Mouse (Mus musculus) large intestine, adult 2 months (tissue): ENCODE results near the gene Fgfr2. TPM values are rescaled to one million over a fixed set of nuclear protein-coding genes. Genes with fewer than 3 reads are reported as not detected.

Source experiments
- DNase-seq: peaks from one replicate; pipeline ENCODE4 v3.0.0-alpha.2; 2012; ENCODE audit warnings: low read depth, low spot score
- WGBS: fragments of 180-500 bp; shearing (Covaris S2); methylation state at CpG from one replicate; pipeline ENCODE4 v1.1.7; 2018; 5-methylcytosine and 5-hydroxymethylcytosine counted together
- polyA plus RNA-seq: library from polyadenylated mRNA; depleted of rRNA; stranded (reverse); fragments of >200 nt; gene quantifications from 2 replicates; pipeline ENCODE4 v1.2.3, GENCODE M21; 2012

The Fgfr2 gene
- polyA plus RNA-seq, 1 experiment: 35.0 TPM

DNA sequence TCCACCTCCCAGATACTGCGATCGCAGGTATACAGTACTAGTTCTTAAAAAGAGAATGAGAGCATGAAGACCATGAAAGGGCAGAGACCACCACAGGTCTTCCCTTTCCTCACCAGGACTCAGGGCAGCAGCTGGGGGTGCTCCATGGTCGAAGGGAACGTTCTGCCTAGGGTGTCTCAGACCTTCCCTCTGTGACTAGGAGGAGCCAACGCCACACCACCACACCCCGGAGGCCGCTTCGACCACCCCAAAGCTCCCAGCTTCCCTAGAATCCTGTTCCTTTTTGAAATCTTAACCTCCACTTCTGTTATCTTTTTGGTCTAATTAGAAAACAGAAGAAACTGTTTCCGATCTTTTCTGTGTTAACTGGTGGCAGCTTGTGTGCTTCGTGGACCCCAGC, 347.2 kb downstream of the Fgfr2 start:
- no peak for DNase-seq
- WGBS: 93% methylated on average over 10 of the region's 10 CpGs

DNA sequence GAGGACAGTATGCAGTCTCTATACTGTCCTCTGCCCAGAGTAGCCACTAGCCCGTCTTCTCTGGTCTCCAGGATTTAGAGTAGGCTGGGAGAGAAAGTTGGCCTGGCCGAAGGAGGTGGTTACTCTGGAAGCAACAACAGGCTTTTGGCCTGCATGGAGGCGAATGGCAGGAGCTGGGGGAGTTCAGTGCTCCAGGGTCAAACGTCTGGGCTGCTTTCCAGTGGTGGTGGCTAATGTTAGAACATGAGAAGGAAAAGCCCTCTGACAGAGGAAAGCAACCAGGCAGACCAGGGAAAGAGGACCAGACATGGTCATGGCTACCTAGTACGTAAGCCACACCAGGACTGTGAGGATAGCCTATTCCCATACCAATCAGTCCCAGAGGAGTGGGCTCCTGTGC, 347.8 kb downstream of the Fgfr2 start:
- WGBS: 82% methylated on average over 5 of the region's 5 CpGs
- no peak for DNase-seq

DNA sequence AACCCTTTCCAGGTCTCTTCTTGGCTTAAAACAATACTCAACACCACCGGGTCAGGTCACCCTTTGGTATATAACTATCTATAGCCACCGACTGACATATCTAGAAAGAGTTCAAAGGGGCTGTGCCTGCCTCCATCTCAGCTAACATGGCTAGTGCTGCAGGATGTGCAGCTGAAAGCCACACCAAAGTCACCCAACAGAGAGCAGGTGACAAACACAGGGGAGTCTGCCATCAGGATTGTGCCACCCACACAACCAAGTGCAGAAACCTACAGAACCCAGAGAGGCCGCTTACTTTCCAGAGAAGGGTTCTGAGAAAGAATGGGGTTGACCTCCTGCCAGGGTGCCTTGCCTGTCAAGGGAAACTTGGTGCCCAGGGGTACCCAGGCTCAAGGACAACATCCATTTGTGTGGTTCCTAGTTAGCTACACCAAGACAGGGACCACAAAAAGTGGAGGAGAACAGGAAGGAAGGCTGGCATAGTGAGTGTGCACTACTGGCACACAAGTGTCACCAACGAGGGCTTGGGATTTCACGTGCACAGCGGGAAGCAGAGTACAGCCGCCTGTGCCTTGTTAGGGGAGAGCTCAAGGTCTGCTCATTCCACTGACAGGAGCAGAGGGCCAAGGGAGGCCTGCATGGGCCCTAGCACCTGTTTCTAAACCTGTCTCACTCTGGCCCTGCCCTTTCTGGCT, 350.0 kb downstream of the Fgfr2 start:
- 83% methylated on average over 7 of the region's 7 CpGs for WGBS
- DNase-seq: no peak

DNA sequence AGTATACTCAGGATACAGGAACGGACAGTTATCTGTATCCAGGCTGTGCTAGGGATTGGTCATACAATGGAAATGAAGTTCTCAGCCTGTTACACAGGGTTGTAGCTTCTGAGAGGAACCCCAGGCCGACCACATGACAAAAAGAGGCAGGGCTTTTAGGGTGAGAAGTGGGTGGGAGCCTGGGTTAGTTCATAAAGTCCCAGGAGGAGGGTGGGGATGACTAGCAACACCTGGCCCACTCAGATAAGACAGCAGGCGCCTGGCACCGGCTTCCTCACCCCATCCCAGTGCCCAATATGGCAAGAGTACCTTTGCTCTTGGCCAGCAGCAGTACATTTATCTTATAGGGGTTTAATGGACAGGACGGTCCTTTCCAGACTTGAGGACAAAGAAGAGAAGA, 350.7 kb downstream of the Fgfr2 start:
- no peak for DNase-seq
- WGBS: 77% methylated on average over 5 of the region's 5 CpGs

DNA sequence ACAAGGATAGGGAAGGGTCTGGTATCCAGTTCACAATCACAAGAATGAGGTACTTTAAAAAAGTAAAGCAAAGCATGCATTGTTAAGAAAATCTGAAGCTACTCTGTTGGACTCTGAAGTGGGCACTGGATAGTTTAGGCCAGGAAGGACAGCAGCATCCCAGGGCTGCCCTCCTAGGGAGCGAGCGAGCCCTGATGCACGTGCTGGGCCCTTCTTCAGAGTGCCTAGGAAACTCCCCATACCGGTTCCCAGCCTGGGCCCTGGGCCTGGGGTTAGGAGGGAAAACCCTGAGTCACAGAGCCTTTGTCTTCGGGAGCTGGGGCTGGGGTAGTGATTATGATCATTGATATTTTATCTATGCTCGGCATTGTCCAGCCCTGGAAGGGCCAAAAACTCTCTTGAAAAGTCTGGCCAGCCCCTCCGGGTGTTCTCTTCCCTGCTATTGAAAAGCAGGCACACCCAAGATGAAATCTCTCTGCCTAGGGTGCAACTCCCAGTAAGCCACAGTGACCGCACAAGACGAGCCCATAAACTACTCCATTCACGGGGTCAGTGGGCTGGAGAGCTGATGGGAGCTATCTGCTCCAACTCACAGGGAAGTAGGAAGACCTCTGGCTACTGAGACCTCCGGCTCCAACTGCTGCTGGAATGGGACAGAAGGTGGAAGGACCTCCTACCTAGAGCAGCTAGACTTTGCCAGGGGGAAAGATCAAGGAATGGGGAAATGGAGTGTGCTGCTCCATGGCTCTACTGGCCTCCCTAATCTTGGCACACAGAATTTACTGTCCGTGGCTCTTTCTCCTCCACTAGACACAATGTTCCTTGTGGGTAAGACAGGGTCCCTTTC, 354.4 kb downstream of the Fgfr2 start:
- 85% methylated on average over 12 of the region's 12 CpGs for WGBS
- no peak for DNase-seq

DNA sequence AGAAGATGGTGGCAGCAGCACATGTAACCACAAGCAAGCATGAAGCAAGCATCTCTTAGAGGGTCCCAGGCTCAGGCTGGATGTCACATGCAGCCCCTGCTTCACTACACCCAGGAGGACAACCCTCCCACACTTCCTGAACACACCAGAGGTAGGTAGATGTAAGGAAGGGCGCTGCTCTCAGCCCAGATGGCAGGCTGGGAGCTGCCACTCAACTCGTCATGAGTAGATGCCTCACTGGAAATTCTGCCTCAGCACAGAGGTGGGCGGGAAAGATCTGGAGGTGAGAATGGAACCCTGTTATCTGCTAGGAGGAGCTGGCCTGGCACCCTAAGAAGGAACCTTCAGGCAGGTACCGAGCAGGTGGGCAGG, 355.2 kb downstream of the Fgfr2 start:
- DNase-seq: no peak
- WGBS: 83% methylated on average over 4 of the region's 4 CpGs

DNA sequence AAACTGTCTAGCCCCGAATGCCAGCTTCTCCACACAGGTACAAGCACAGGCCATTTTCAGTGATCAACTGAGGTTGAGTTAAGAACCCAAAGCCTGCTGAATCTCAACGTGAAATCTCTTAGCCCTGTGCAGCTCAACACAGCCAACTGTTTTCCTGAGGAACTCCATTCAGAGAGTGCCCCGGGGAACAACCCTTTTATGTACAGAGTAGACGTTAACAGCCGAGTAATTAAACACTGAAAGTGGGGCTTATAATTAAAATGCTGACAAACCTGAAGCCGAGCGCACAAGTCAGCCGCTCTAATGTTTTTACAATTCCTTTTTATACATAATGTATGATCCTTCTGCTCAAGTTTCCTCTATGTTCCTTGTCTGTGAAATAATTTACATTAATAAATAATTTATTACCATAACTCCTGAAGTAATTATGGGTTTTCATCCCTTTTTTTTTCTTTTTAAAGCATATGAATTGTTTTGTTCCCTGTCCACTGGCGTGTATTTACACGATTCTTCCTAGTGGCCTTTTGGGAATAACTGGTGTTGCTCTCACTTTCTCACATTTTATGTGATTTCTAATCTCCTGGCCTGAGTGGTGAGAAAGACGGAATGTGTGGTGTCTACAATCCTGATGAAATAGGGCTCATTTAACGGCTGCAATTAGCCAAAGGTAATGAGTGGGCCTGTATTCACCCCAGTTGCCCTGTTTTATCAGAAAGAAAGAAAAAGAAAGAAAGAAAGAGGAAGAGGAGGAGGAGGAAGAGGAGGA, 355.7 kb downstream of the Fgfr2 start:
- 66% methylated on average over 12 of the region's 12 CpGs for WGBS
- DNase-seq: no peak

DNA sequence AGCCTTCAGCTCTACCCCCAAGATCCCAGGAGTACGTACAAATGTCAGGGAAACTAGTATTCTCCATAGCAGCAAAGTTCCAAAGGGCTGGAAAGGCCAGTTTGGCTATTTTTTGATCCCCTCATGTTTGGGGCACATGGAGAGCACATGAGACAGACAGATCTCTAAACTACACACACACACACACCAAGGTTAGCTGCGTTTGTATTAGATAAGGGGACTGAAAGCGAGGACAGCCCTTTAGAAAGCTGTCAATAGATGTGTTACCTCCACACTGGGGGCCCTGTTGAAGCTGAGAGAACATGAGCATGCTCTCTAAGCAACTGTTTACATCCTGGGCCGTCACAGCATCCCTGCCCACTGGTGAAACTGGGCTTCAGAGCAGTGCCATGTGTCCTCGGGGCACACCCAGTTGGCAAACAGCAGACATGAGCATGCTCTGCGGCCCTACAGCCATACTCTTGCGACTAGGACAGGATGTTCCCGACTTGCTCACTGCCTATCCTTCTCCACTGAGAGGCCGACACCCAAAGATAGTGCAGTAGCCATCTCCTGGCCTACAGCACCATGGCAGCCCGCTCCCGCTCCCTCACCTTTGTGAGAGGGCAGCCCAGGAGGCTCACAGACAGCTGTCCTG, 356.8 kb downstream of the Fgfr2 start:
- no peak for DNase-seq
- 49% methylated on average over 11 of the region's 11 CpGs for WGBS

DNA sequence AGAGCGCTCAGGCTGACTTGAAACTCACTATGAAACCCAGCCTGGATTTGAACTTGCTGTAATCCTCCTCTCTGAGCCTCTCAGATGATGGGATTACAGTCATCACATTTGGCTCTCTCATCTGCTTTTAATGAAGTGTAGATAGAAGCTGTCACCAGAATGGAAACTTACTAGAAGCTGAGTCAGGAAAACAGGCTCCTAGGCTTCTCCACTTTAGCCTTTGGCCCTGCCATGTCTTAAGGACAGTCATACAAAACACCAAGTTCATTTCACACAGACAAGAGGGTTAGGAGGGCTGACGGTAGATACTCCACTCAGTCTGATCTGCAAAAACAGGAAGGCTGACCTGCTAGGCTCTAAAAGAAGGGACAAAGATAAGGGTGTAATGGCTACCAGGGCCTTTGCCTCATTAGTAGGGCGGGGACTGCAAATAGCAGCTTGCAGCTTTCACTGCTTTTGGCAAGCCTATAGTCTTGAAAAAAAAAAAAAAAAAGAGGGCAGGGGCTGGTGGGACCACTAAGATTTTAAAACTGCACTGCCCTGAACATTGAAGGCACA, 357.4 kb downstream of the Fgfr2 start:
- no peak for DNase-seq
- WGBS: 62% methylated on average over 3 of the region's 3 CpGs

DNA sequence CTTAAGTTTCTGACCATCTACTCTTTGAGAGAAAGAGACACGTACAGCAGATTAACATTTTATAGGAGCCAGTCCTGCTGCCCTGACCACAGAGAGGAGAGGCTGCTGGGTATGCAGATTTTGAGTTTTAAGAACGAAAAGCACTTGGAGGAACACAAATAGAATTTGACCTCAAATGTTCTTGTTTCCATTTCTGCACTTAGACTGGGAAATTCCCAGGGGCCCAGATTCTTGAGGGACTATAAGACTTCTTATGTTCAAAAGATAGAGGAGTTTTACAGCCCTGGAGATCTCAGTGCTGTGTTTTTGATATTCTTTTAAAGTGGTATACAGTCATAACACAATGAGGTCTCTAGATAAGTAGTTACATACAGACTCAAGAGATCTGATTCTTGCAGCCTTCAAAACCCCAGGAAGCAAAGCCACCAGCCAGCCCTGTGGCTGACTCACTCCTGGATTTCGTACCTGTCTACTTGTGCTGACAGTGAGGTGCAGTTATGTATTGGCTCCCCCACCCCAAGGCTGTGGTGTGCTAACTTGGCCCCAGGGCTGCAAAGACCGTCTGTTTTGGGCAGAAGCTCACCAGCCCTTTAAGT, 358.2 kb downstream of the Fgfr2 start:
- no peak for DNase-seq
- WGBS: 63% methylated on average over 4 of the region's 4 CpGs

DNA sequence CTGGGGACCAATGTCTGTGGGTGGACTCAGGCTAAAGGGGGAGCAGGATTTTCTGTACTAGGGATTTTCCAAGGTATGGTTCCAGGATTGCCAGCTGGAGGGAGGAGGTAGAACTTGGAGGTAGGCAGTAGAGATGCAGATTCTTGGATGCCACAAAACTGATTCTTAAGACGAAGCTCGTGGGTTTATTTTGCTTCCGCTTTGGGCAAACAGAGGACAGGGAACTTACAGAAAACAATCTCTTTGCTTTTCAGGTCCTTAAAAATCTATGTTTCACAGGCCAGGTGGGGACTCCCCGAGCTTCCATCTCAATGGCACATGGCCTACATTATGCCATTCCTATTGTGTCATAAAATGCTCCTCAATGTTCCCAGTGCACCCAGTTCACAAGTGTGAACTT, 358.8 kb downstream of the Fgfr2 start:
- 85% methylated on average over 4 of the region's 4 CpGs for WGBS
- DNase-seq: no peak

DNA sequence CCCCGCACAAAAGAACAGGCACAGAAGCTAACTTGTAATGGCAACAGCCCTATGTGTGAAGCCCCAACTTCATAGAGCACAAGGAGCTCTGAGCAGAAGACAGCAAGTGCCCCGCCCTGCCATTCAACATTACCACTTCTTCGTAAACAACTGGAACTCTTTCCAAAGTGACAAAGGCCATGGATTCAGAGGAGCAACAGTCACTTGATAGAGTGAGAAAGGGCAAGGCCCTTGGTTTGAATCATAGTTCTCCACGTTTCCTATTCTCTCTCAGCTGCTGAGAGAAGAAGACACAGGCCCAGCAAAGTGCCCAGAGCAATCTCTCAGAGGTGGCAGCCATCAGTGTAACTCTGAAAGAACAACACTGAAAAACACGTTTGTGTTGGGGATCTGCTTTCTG, 359.2 kb downstream of the Fgfr2 start:
- DNase-seq: no peak
- WGBS: 60% methylated on average over 5 of the region's 5 CpGs

DNA sequence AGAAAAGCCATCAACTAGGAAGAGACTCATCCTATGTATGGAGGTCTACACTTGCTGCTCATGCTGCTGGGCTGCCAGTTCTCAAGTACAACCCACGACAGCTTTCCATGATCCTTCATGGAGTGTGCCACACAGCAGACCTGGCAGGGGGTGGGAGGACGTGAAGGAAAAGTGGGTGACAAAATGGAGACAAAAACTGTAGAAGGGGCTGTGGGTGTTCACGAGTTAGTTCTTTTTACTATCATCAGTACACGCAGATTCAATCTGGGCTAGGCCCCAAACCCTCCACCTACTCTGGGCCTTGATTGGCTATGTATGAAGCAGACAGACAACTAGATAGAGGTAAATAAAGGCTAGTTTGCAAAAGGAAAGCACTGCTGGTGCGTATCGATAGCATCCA, 359.8 kb downstream of the Fgfr2 start:
- no peak for DNase-seq
- WGBS: 96% methylated on average over 6 of the region's 6 CpGs

DNA sequence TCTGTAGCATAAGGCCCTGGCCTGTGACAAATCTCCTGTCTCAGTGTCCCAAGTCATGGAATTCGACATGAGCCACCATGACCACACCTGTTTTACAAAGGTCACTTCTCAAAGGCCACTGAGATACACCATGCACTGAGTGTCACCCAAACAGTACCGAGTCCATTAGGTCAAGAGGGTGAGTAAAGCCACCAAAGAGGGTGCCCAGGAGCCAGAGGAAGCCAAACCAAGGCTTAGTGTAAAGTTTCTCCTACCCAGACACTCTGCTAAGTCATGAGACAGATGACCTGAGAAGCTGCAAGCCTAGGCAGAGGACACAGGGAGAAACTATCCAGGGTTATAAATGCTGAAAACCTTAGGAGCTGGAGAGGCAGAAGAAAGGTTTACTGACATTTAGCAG, 361.7 kb downstream of the Fgfr2 start:
- DNase-seq: no peak
- WGBS: 60% methylated on average over 2 of the region's 2 CpGs

DNA sequence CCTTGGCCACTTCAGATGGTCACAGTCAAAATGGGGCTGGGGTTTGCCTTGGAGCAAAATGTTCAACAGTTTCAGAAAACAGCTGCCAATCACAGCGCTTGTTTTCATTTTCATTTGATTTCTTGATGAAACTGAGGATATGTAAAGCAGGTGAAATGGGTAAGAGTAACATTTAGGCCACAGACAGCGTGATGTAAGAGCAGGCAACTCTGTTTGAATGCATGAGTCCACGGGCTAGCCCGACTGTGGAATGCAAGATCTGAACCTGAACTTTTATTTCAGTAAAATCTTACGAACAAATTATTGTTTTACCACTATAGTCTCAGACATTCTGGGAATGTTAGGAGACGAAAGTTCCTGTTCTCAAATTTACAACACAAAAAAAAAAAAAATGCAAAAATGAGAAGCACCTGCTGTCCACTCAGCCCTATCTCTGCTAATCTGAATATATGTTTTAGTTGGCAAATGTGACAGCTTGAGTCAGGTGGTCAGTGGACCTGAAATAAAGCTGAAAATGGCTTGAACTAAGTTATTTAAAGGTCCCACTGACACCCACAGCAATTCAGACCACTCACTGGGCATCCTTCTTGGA, 362.5 kb downstream of the Fgfr2 start:
- 93% methylated on average over 6 of the region's 6 CpGs for WGBS
- no peak for DNase-seq

DNA sequence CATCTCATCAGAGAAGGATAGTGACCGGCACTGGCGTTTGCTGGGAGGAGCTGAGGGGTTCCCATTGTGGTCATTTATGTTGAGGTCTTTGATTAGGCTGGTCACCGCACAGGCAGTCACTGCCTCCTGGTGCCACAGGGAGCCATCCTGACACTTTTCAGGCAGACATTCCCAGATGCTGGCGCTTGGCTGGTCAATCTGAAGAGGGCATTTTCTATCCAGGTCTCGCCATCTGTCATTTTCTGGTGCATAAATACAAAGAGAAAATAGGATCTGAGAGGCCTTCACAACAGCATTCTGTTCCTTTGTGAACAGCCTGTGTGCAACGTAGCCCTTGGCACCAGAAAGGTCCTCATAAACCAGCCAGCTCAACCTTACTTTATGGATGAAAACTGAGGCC, 363.2 kb downstream of the Fgfr2 start:
- no peak for DNase-seq
- WGBS: 97% methylated on average over 6 of the region's 6 CpGs

DNA sequence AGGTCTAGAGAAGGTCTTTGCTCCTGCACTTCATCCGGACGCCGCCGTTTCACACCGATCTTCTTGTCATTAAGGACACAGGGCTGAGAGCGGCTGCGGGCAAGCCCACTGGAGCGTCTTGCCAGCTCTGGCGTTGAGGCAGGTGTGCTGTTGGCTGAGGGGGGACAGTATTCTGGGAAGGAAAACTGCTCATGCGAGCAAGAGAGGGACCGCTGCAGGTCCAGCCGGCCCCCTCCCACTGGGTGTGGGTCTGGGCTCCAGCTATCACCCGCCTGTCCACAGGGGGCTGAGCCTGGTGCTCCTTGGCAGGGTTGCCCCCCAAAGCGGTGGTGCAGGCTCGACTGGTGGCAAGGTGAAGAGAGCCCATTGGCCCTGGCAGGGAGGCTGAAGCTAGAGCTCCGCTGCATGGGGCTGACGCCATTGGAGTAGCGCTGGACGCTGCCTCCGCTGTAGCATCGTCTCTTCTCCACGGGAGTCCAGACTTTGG, 363.7 kb downstream of the Fgfr2 start:
- 96% methylated on average over 22 of the region's 22 CpGs for whole genome bisulfite sequencing

DNA sequence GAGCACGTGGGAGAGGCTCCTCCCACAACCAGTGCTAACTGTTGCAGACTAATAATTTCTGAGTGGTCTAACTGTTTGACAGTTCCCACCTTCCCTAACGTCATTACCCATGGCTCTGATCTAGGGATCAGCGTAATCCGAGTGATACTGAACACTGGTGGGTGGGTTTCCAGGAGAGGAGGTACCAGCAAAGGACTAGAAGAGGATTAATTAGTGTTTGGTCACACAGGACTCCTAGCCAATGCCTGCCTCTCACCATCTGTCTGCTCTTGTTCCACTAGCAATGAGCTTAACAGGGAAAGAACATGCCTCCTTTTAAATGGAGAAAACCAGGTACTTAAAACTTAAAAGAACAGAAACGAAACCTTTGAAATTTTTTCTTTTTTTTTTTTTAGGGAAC, 364.3 kb downstream of the Fgfr2 start:
- 86% methylated on average over 5 of the region's 5 CpGs for WGBS
- DNase-seq: no peak

More for the DNA sequence above, 363.7 kb downstream of the Fgfr2 start:
- no peak for DNase-seq

DNA sequence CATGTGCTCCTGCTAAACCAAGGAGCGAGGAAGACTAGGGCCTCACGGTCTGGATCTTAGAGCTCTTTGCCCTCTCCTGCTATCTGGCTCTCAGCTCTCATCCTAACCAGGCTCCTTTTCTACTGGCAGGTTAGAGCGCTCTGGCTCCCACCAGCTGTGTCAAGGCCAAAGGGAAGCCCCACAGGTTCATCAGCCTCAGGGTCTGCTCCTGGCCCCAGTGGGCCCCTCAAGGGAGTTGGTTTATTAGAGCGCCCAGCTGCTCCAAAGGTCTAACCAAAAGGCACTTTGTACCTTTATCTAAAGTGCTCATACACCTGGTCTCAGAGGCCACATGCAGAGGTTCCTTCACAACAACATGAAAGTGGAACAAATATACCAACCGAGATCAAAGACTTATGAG, 366.8 kb downstream of the Fgfr2 start:
- WGBS: 64% methylated on average over 5 of the region's 5 CpGs

More for the DNA sequence above, 366.8 kb downstream of the Fgfr2 start:
- DNase-seq: no peak
